Comparison of ENCODE assay signal across 11 mouse cellular contexts in the genomic region with DNA sequence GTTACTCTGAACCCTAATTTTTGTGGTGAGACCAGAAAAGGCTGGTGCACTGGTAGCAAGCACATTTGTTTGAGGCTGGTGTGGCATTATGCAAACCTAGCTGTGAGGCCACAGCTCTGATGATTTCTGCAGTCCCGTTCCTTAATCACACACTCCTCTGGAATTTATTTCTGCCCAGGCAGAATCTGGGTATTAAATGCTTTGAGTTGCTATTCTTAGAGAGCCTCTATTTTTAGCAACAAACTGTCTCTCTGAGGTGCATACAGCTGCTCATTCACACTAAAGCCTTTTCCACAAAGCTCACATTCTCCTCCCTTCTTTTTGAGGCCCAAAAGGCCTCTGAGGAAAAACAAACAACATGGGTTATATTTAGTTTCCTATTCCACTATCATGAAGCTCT. TPM values are rescaled to one million over a fixed set of nuclear protein-coding genes. Genes with fewer than 3 reads are reported as not detected.
A peak's percentile ranks its signal among the peaks of the same experiment; 100 is the strongest.
DNase-seq lines count a peak whose midpoint lies in the region; ATAC-seq and TF ChIP-seq lines count a peak whose summit lies in the region.
"Had no signal": no experiment of that assay in that cellular context is flagged by ENCODE, and none has a peak within 500 bp of the region (broad histone marks: within the 10 kb centered on the region; RNA-seq: fewer than 3 reads in every experiment).

No protein-coding gene starts in this region.

- H3K4me1 ChIP-seq in forebrain, embryonic 16.5 days (replicated peaks; ENCODE audit: control insufficient read depth, insufficient read depth, low read length) = peaks cover 7% of the 10 kb centered on the region; the same call in 1 of the 2 replicates
- no peaks in the 10 kb centered on the region for H3K4me1 ChIP-seq in forebrain, embryonic 11.5 days (replicated peaks; ENCODE audit: control insufficient read depth, insufficient read depth, low read length)
- no peaks in the 10 kb centered on the region for H3K4me1 ChIP-seq in thymus, adult 2 months (replicated peaks; ENCODE audit: control insufficient read depth, insufficient read depth, low read length)

- intact Hi-C loops in heart, postnatal 10 days (cut with DNase I) = loop anchor here (2.0 to 10.0 kb wide), 4 partner anchors 52 to 885 kb away; no protein-coding TSS in a partner anchor
- intact Hi-C loops in left cerebral cortex, postnatal 4 days (cut with DNase I) = no loop called here

- H3K9ac ChIP-seq in forebrain, embryonic 16.5 days (replicated peaks; ENCODE audit: low read depth, low read length) = no peak overlapping the region
- H3K9ac ChIP-seq in forebrain, embryonic 11.5 days (ENCODE audit: low read length) = no peak overlapping the region

- H3K4me2 ChIP-seq in forebrain, embryonic 16.5 days (ENCODE audit: low read length) = no peak overlapping the region
- no peak overlapping the region for H3K4me2 ChIP-seq in forebrain, embryonic 11.5 days (ENCODE audit: low read depth, low read length, severe bottlenecking)

- no peak for DNase-seq in forebrain, embryonic 11.5 days (ENCODE audit: low spot score)
- no peak for DNase-seq in layer of hippocampus, adult 2 months (ENCODE audit: low spot score in 2 of 2)
- no peak for DNase-seq in layer of hippocampus, postnatal 36 days
- peak; percentile 55 for DNase-seq in adipocyte (ENCODE audit: low spot score)
- DNase-seq in heart, postnatal 10 days = peak; percentile 36 to 44
- DNase-seq in thymus, adult 2 months = no peak
- no peak for DNase-seq in left cerebral cortex, postnatal 4 days
- DNase-seq: cerebellum, adult 11 months had no signal

- no peaks in the 10 kb centered on the region for H3K36me3 ChIP-seq in forebrain, embryonic 16.5 days (ENCODE audit: control insufficient read depth, insufficient read depth)
- H3K36me3 ChIP-seq in forebrain, embryonic 11.5 days (ENCODE audit: control insufficient read depth, insufficient read depth, low read length) = no peaks in the 10 kb centered on the region
- no peaks in the 10 kb centered on the region for H3K36me3 ChIP-seq in thymus, adult 2 months (ENCODE audit: control insufficient read depth, insufficient read depth, low read length)

- WGBS in forebrain, embryonic 16.5 days = 14% methylated on average over 1 of the region's 1 CpGs
- WGBS in forebrain, embryonic 11.5 days = 32% methylated on average over 1 of the region's 1 CpGs
- WGBS in thymus, adult 2 months = 23% methylated on average over 1 of the region's 1 CpGs

- H3K27ac ChIP-seq in forebrain, embryonic 16.5 days (ENCODE audit: low read length) = no peak overlapping the region; the same call in 1 of the 2 replicates
- no peak overlapping the region for H3K27ac ChIP-seq in forebrain, embryonic 11.5 days (ENCODE audit: low read depth, low read length)
- H3K27ac ChIP-seq in layer of hippocampus, adult 2 months = peak overlapping the region; percentile 28; the same call in 1 of the 2 replicates
- H3K27ac ChIP-seq in thymus, adult 2 months (ENCODE audit: control insufficient read depth, insufficient read depth, low read length) = no peak overlapping the region

- ATAC-seq in forebrain, embryonic 16.5 days = 0 out of 2 replicates have a peak, but pooled peaks have one; percentile 54
- no peak for ATAC-seq in forebrain, embryonic 11.5 days (replicated peaks; ENCODE audit: low FRiP score)

- H3K4me3 ChIP-seq in forebrain, embryonic 16.5 days (replicated peaks; ENCODE audit: low read length) = no peak overlapping the region
- no peak overlapping the region for H3K4me3 ChIP-seq in forebrain, embryonic 11.5 days (ENCODE audit: low read depth, low read length)
- no peak overlapping the region for H3K4me3 ChIP-seq in layer of hippocampus, adult 2 months
- H3K4me3 ChIP-seq in thymus, adult 2 months (ENCODE audit: control insufficient read depth, insufficient read depth, low read length) = no peak overlapping the region

- TF ChIP-seq CTCF in layer of hippocampus, adult 2 months (conservative IDR thresholded peaks at IDR 0.05) = no peak
- TF ChIP-seq CTCF in thymus, adult 2 months (IDR thresholded peaks at IDR 0.05; ENCODE audit: borderline replicate concordance, control insufficient read depth, extremely low read depth, insufficient read depth, low read length, poor library complexity) = no peak

- H3K27me3 ChIP-seq in forebrain, embryonic 16.5 days (replicated peaks; ENCODE audit: control insufficient read depth, insufficient read depth, low read length) = no peaks in the 10 kb centered on the region
- no peaks in the 10 kb centered on the region for H3K27me3 ChIP-seq in forebrain, embryonic 11.5 days (ENCODE audit: control insufficient read depth, insufficient read depth, low read length)
- H3K27me3 ChIP-seq in thymus, adult 2 months (ENCODE audit: control insufficient read depth, insufficient read depth, low read length) = no peaks in the 10 kb centered on the region

- no peak for TF ChIP-seq POLR2A in thymus, adult 2 months (IDR thresholded peaks at IDR 0.05; ENCODE audit: control insufficient read depth, extremely low read depth, insufficient read depth, low read length, poor library complexity)

- H3K9me3 ChIP-seq in forebrain, embryonic 16.5 days (ENCODE audit: control insufficient read depth, low read length) = no peaks in the 10 kb centered on the region
- H3K9me3 ChIP-seq in forebrain, embryonic 11.5 days (ENCODE audit: control insufficient read depth, low read length) = no peaks in the 10 kb centered on the region

RNA-seq across cellular contexts. Expression of a gene that starts 33.0 kb away (rescaled TPM):
- 30.1 and 34.5 TPM in 2 replicates for polyA plus RNA-seq in forebrain, embryonic 16.5 days (2015; fragmentation: Nextera tagmentation; extraction: Ambion mirVana)
- 40.2 and 42.7 TPM in 2 replicates for polyA plus RNA-seq in forebrain, embryonic 11.5 days (2014; fragmentation: Nextera tagmentation; extraction: Ambion mirVana)
- total RNA-seq in layer of hippocampus, adult 2 months (2021) = not detected
- total RNA-seq in layer of hippocampus, postnatal 36 days (2021) = not detected
- total RNA-seq in heart, postnatal 10 days (2021) = not detected
- not detected in 2 replicates for polyA plus RNA-seq in thymus, adult 2 months (2012; rRNA removed)
- not detected for total RNA-seq in left cerebral cortex, postnatal 4 days (2021)
- total RNA-seq: left cerebral cortex, postnatal 14 days had no signal
- polyA plus RNA-seq: testis, adult 2 months had no signal

Comparison
In these comparisons a context has a peak if more than half of its experiments do, and no peak if none do; other contexts are left out.
1. DNase-seq: peak in adipocyte (single experiment) and heart, postnatal 10 days (2 of 2); none in forebrain, embryonic 11.5 days (single experiment), layer of hippocampus, adult 2 months (0 of 2), layer of hippocampus, postnatal 36 days (0 of 2), thymus, adult 2 months (single experiment) and left cerebral cortex, postnatal 4 days (single experiment).